Comparison of ENCODE assay signal across 24 mouse cellular contexts in the genomic region with DNA sequence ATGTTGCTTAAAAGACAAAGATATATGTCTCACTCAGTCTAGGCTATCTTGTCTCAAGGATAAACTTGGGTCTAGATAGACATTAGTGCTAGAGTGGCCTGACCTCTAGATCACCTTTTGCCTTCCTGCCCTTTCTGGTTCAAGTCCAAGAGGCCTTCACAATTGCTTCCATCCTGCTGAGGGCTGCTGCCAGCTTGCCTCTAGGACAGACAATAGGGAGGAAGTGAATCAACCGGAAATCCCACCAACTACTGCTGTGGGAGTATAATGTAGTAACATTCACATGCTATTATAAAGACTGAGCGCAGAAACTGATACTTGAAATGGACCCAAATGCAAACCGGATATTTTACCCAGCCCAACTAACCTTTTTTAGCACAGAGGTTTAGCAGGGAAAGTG.
DNase-seq lines count a peak whose midpoint lies in the region; ATAC-seq lines count a peak whose summit lies in the region.
"Had no signal": no experiment of that assay in that cellular context is flagged by ENCODE, and none has a peak within 500 bp of the region (broad histone marks: within the 10 kb centered on the region; RNA-seq: fewer than 3 reads in every experiment).

No protein-coding gene starts in this region.

- intact Hi-C loops in heart, postnatal 25 days (cut with DNase I), result no loop called here
- intact Hi-C loops in left cerebral cortex, postnatal 36 days (cut with DNase I), result no loop called here

- no peaks in the 10 kb centered on the region; the same call in 1 of the 2 replicates for H3K27me3 ChIP-seq in kidney, embryonic 16.5 days (ENCODE audit: insufficient read depth, low read length)
- H3K27me3 ChIP-seq: embryonic facial prominence, embryonic 13.5 days; forebrain, embryonic 12.5 days; heart, embryonic 15.5 days; intestine, embryonic 15.5 days had no signal

- no peak overlapping the region for H3K9ac ChIP-seq in kidney, embryonic 16.5 days (replicated peaks; ENCODE audit: low read length)
- H3K9ac ChIP-seq: embryonic facial prominence, embryonic 13.5 days; forebrain, embryonic 12.5 days; heart, embryonic 15.5 days; intestine, embryonic 15.5 days had no signal

- peak; percentile 95 for DNase-seq in heart, adult 11 months
- no peak for DNase-seq in heart, postnatal 25 days (ENCODE audit: low spot score)
- DNase-seq in kidney, adult 9 months, result peak; percentile 9
- peak; percentile 21 for DNase-seq in ES-CJ7 (ENCODE audit: low read depth, low spot score)
- DNase-seq in lung, postnatal 10 days, result peak; percentile 70
- no peak for DNase-seq in left cerebral cortex, postnatal 36 days (ENCODE audit: low spot score in 2 of 2)
- DNase-seq in layer of hippocampus, adult 18-20 months (ENCODE audit: low spot score in 2 of 2), result no peak
- DNase-seq: adrenal gland, adult 2 months; cerebellum, adult 8-10 months; cerebellum, postnatal 36 days; embryo, embryonic 11 days; gastrocnemius, postnatal 25 days; liver; thymus, postnatal 14 days had no signal

- H3K4me1 ChIP-seq in kidney, embryonic 16.5 days (ENCODE audit: insufficient read depth, low read length), result no peaks in the 10 kb centered on the region
- H3K4me1 ChIP-seq: embryonic facial prominence, embryonic 13.5 days; forebrain, embryonic 12.5 days; heart, embryonic 15.5 days; hindbrain, embryonic 10.5 days; intestine, embryonic 15.5 days; limb, embryonic 10.5 days had no signal

- no peak overlapping the region for H3K27ac ChIP-seq in kidney, embryonic 16.5 days (ENCODE audit: low read length)
- H3K27ac ChIP-seq: embryonic facial prominence, embryonic 13.5 days; forebrain, embryonic 12.5 days; heart, embryonic 15.5 days; hindbrain, embryonic 10.5 days; intestine, embryonic 15.5 days; limb, embryonic 10.5 days had no signal

- H3K9me3 ChIP-seq in kidney, embryonic 16.5 days (ENCODE audit: low read length), result peaks cover 7% of the 10 kb centered on the region
- H3K9me3 ChIP-seq: forebrain, embryonic 12.5 days; heart, embryonic 15.5 days; intestine, embryonic 15.5 days; limb, embryonic 10.5 days had no signal

- WGBS in kidney, embryonic 16.5 days, result 80% methylated on average over 3 of the region's 3 CpGs

- no peak overlapping the region for H3K4me3 ChIP-seq in kidney, embryonic 16.5 days (ENCODE audit: low read length)
- H3K4me3 ChIP-seq: embryonic facial prominence, embryonic 13.5 days; erythroblast, embryonic 14.5 days; forebrain, embryonic 12.5 days; heart, embryonic 15.5 days; hindbrain, embryonic 10.5 days; intestine, embryonic 15.5 days; limb, embryonic 10.5 days had no signal

- H3K36me3 ChIP-seq in kidney, embryonic 16.5 days (ENCODE audit: insufficient read depth, low read length), result no peaks in the 10 kb centered on the region
- H3K36me3 ChIP-seq: embryonic facial prominence, embryonic 13.5 days; forebrain, embryonic 12.5 days; heart, embryonic 15.5 days; hindbrain, embryonic 10.5 days; intestine, embryonic 15.5 days; limb, embryonic 10.5 days had no signal

- H3K4me2 ChIP-seq in kidney, embryonic 16.5 days (replicated peaks; ENCODE audit: low read depth, low read length), result no peak overlapping the region
- H3K4me2 ChIP-seq: embryonic facial prominence, embryonic 13.5 days; forebrain, embryonic 12.5 days; heart, embryonic 15.5 days; intestine, embryonic 15.5 days; midbrain, embryonic 11.5 days had no signal

- ATAC-seq in kidney, embryonic 16.5 days (ENCODE audit: low FRiP score, low TSS enrichment), result no peak
- ATAC-seq: hindbrain, embryonic 16.5 days; intestine, embryonic 15.5 days had no signal

Comparison
In these comparisons a context has a peak if more than half of its experiments do, and no peak if none do; other contexts are left out.
1. DNase-seq: peak in heart, adult 11 months (single experiment), kidney, adult 9 months (single experiment), ES-CJ7 (single experiment) and lung, postnatal 10 days (single experiment); none in heart, postnatal 25 days (single experiment), left cerebral cortex, postnatal 36 days (0 of 2) and layer of hippocampus, adult 18-20 months (0 of 2).